ENCODE assay signal across 8 mouse cellular contexts in the genomic region with DNA sequence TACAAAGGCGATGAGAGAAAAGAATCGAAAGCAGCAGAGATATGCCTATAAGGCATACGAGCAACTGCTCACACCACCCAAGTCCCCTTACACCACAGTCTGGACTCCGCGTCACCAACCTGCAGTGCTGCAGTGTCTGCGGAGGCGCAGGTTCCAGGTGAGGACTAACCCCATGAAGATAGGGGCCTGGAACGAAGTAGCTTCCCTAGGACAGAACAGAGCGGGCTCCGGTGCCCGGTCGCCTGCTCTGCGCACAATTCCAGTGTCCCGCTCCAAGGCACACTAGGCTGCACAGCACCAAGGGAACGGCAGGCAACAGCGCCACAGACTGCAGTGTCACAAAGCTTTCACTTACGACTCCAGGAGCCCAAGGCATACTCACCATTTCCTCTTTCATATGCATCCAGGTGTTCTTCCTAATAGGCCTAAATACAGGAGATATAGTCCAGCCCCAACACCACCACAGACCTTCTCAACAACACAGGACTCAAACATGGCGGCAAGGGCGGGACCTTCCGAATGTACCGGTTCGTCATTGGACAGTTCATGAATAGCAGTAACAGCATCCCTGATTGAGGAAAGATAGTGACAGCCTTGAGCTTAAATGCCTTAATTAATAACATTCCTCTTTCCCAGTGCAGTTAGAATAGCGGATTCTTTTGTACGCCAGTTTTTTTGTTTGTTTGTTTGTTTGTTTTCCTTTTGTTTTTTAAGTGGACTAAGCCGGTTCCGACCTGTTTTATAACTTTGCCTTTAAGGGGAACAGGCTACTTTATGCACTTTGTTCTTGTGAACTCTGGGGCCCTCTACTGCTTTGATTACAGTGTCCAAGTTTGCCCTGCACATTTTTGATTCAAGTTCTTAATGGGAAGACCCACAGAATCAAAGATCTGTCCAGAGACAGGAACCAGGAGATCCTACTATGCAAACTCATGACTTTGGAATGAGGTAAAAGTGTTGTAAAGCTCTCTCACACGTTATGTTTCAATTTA. TPM values are rescaled to one million over a fixed set of nuclear protein-coding genes. Genes with fewer than 3 reads are reported as not detected.
DNase-seq lines count a peak whose midpoint lies in the region; ATAC-seq and TF ChIP-seq lines count a peak whose summit lies in the region.

A gene (minus strand): TSS at position 503 of the 992 bp plus-strand sequence.

- 5% methylated on average over 27 of the region's 27 CpGs for WGBS in heart, embryonic 10.5 days
- 3% methylated on average over 27 of the region's 27 CpGs for WGBS in kidney, embryonic 15.5 days

- no peaks in the 10 kb centered on the region for H3K4me1 ChIP-seq in heart, embryonic 10.5 days
- H3K4me1 ChIP-seq in kidney, embryonic 15.5 days: 0 out of 2 replicates have a peak, but pooled peaks cover 5% of the 10 kb centered on the region

- peak within 1 kb of the TSS; percentile 94 for H3K27ac ChIP-seq in heart, embryonic 10.5 days
- H3K27ac ChIP-seq in kidney, embryonic 15.5 days: peak within 1 kb of the TSS; percentile 92

- peak within 1 kb of the TSS; percentile 54 for H3K4me2 ChIP-seq in kidney, embryonic 15.5 days

- ATAC-seq in erythroblast, adult 5-6 weeks (replicated peaks; ENCODE audit: low FRiP score, poor library complexity, severe bottlenecking): peak; percentile 99
- ATAC-seq in kidney, embryonic 15.5 days (replicated peaks; ENCODE audit: low FRiP score): peak; percentile 98
- ATAC-seq in monocyte, adult 5-6 weeks (replicated peaks; ENCODE audit: insufficient number of reproducible peaks, low FRiP score, low TSS enrichment, poor library complexity, severe bottlenecking): peak; percentile 97

- peaks cover 14% of the 10 kb centered on the region for H3K79me3 ChIP-seq in C2C12 (ENCODE audit: low read depth)

- no peaks in the 10 kb centered on the region for H3K9me3 ChIP-seq in heart, embryonic 10.5 days
- 0 out of 2 replicates have a peak, but pooled peaks cover 3% of the 10 kb centered on the region for H3K9me3 ChIP-seq in kidney, embryonic 15.5 days (replicated peaks)

- DNase-seq in brain, adult 2 months (ENCODE audit: low read depth, low spot score): peak; percentile 95
- DNase-seq in heart, embryonic 10.5 days (ENCODE audit: low spot score): peak; percentile 88
- DNase-seq in liver: peak; percentile 81
- DNase-seq in spleen, postnatal 4 days (ENCODE audit: low spot score in 2 of 2): peak; percentile 71 to 77

- peaks cover 40% of the 10 kb centered on the region for H3K79me2 ChIP-seq in C2C12 (ENCODE audit: control insufficient read depth, insufficient read depth)

- no peak for TF ChIP-seq CTCF in C2C12 (IDR thresholded peaks at IDR 0.05; ENCODE audit: control insufficient read depth, insufficient read depth, insufficient read length)

- H3K36me3 ChIP-seq in C2C12 (ENCODE audit: control insufficient read depth, insufficient read depth): no peaks in the 10 kb centered on the region
- H3K36me3 ChIP-seq in heart, embryonic 10.5 days: 0 out of 2 replicates have a peak, but pooled peaks cover under 1% of the 10 kb centered on the region
- no peaks in the 10 kb centered on the region for H3K36me3 ChIP-seq in kidney, embryonic 15.5 days

- H3K9ac ChIP-seq in kidney, embryonic 15.5 days: peak within 1 kb of the TSS; percentile 79

- peak within 1 kb of the TSS; percentile 78 for H3ac ChIP-seq in C2C12 (ENCODE audit: control insufficient read depth, insufficient read length, low read depth)

- no peaks in the 10 kb centered on the region for H3K27me3 ChIP-seq in C2C12 (ENCODE audit: control insufficient read depth, insufficient read depth, insufficient read length)
- no peaks in the 10 kb centered on the region for H3K27me3 ChIP-seq in heart, embryonic 10.5 days (ENCODE audit: insufficient read depth, poor library complexity, severe bottlenecking)
- no peaks in the 10 kb centered on the region for H3K27me3 ChIP-seq in kidney, embryonic 15.5 days

- peak within 1 kb of the TSS; percentile 65 for H3K4me3 ChIP-seq in C2C12 (ENCODE audit: insufficient read depth, poor library complexity, severe bottlenecking)
- peak within 1 kb of the TSS; percentile 92 for H3K4me3 ChIP-seq in heart, embryonic 10.5 days
- peak within 1 kb of the TSS; percentile 77 for H3K4me3 ChIP-seq in kidney, embryonic 15.5 days (replicated peaks)

TF ChIP-seq in C2C12, 6 proteins besides CTCF, POLR2A, EP300 and RAD21:
- TF ChIP-seq USF1 (IDR thresholded peaks at IDR 0.05; ENCODE audit: low read depth) (no peak), MYOG (IDR thresholded peaks at IDR 0.05; ENCODE audit: control insufficient read depth, extremely low read depth, insufficient read length) (no peak), MAX (IDR thresholded peaks at IDR 0.05) (no peak), FOSL1 (IDR thresholded peaks at IDR 0.05; ENCODE audit: insufficient read depth, low read length, poor library complexity, severe bottlenecking) (no peak), MYOD1 (IDR thresholded peaks at IDR 0.05; ENCODE audit: control insufficient read depth, insufficient read length, low read depth) (no peak), CEBPB (IDR thresholded peaks at IDR 0.05; ENCODE audit: low read depth) (no peak)

RNA-seq across cellular contexts. Expression of the gene that starts here (rescaled TPM):
- 0.96 TPM for polyA plus RNA-seq in C2C12 (2012; fragmentation: generic; extraction: Trizol)
- total RNA-seq in erythroblast, adult 5-6 weeks (2015; ENCODE audit: low replicate concordance): 3.5 and 3.6 TPM in 2 replicates
- total RNA-seq in erythroblast, adult 5-6 weeks (2017; ENCODE audit: low replicate concordance): 2.6 and 4.2 TPM in 2 replicates
- polyA plus RNA-seq in heart, embryonic 10.5 days (2016; fragmentation: Nextera tagmentation; extraction: Ambion mirVana): 7.1 and 8.0 TPM in 2 replicates
- polyA plus RNA-seq in kidney, embryonic 15.5 days (2015; fragmentation: Nextera tagmentation; extraction: Ambion mirVana): 13.9 and 14.9 TPM in 2 replicates
- total RNA-seq in monocyte, adult 5-6 weeks (2017): 1.3 to 7.7 TPM (median 3.2 TPM) in 3 replicates

Comparison
In these comparisons a context has a peak if more than half of its experiments do, and no peak if none do; other contexts are left out.
1. Peak in every context shown above with its lines: DNase-seq, ATAC-seq, H3K4me3 ChIP-seq and H3K27ac ChIP-seq.